Mouse (Mus musculus) embryonic facial prominence, embryonic 15.5 days (tissue): ENCODE measurements around the gene 1810049J17Rik. TPM values are rescaled to one million over a fixed set of nuclear protein-coding genes. Genes with fewer than 3 reads are reported as not detected.

Experiments
- ATAC-seq: fragments of 200-750 bp; cut with Nextera tagmentation; 2 replicates; pipeline ENCODE4 v1.8.0; 2017; ENCODE audit warnings: low read depth, moderate TSS enrichment; ENCODE audit not compliant: insufficient number of reproducible peaks, low FRiP score, low TSS enrichment
- H3K27ac ChIP-seq: fragments of 300-500 bp; sonication (generic); replicated peaks from 2 replicates; pipeline ENCODE4 v1.5.1; 2015; ENCODE audit warnings: mild to moderate bottlenecking, inconsistent platforms
- H3K27me3 ChIP-seq: fragments of 300-500 bp; sonication (generic); 2 replicates; pipeline ENCODE4 v1.6.1; 2015; ENCODE audit warnings: inconsistent platforms
- H3K36me3 ChIP-seq: fragments of 300-500 bp; sonication (generic); 2 replicates; pipeline ENCODE4 v1.6.1; 2015; ENCODE audit warnings: mild to moderate bottlenecking, inconsistent platforms
- H3K4me1 ChIP-seq: fragments of 300-500 bp; sonication (generic); 2 replicates; pipeline ENCODE4 v1.6.1; 2015; ENCODE audit warnings: inconsistent platforms
- H3K4me2 ChIP-seq: fragments of 300-500 bp; sonication (generic); replicated peaks from 2 replicates; pipeline ENCODE4 v1.6.1; 2015; ENCODE audit warnings: mild to moderate bottlenecking, inconsistent platforms
- H3K4me3 ChIP-seq: fragments of 300-500 bp; sonication (generic); replicated peaks from 2 replicates; pipeline ENCODE4 v1.5.1; 2015; ENCODE audit warnings: mild to moderate bottlenecking, inconsistent platforms
- H3K9ac ChIP-seq: fragments of 300-500 bp; sonication (generic); 2 replicates; pipeline ENCODE4 v1.6.1; 2015; ENCODE audit warnings: inconsistent platforms
- H3K9me3 ChIP-seq: fragments of 300-500 bp; sonication (generic); replicated peaks from 2 replicates; pipeline ENCODE4 v1.6.1; 2016; ENCODE audit warnings: inconsistent platforms
- whole genome bisulfite sequencing: fragments of 180-500 bp; shearing (Covaris S2); methylation state at CpG from one replicate; pipeline ENCODE4 v1.1.7; 2015; 5-methylcytosine and 5-hydroxymethylcytosine counted together
- polyA plus RNA-seq: library from polyadenylated mRNA; unstranded; fragments of >200 nt; fragmentation: Nextera tagmentation; extraction: Ambion mirVana; gene quantifications from 2 replicates; pipeline ENCODE4 v1.2.1, GENCODE M21; 2015

The 1810049J17Rik gene
- polyA plus RNA-seq, 1 experiment from 2014 or later, result 2.6 TPM

- no peaks in the 10 kb centered on the region for H3K27me3 ChIP-seq
- no peak overlapping the region for H3K9ac ChIP-seq
- H3K9me3 ChIP-seq, result no peaks in the 10 kb centered on the region
- H3K36me3 ChIP-seq, result peaks cover 16% of the 10 kb centered on the region
- WGBS, result 60% methylated on average over 4 of the region's 4 CpGs
- H3K4me2 ChIP-seq, result no peak overlapping the region
- H3K4me1 ChIP-seq, result no peaks in the 10 kb centered on the region
- ATAC-seq, result no peak
- H3K27ac ChIP-seq, result no peak overlapping the region
- H3K4me3 ChIP-seq, result no peak overlapping the region
Measured at GRCm38 (mm10) chr15:12274053-12274769, 47.5 kb downstream of the 1810049J17Rik start.

GRCm38 (mm10) chr15:12273325-12274052, 48.2 kb downstream of the 1810049J17Rik start:
- Histone ChIP-seq H3K9ac (no peak overlapping the region), H3K4me3 (no peak overlapping the region), H3K36me3 (peaks cover 23% of the 10 kb centered on the region), H3K4me1 (no peaks in the 10 kb centered on the region), H3K9me3 (no peaks in the 10 kb centered on the region), H3K27ac (no peak overlapping the region), H3K27me3 (no peaks in the 10 kb centered on the region), H3K4me2 (no peak overlapping the region)
- ATAC-seq, result no peak
- 81% methylated on average over 12 of the region's 12 CpGs for WGBS

Other genes starting within 250 kb of the 1810049J17Rik start
- gene Zfr, start 204.1 kb downstream of the 1810049J17Rik start, polyA plus RNA-seq, result 114 and 129 TPM in 2 replicates
- 14.6 and 16.2 TPM in 2 replicates for gene Mtmr12, start 116.9 kb downstream of the 1810049J17Rik start, polyA plus RNA-seq
- 91.9 and 93.5 TPM in 2 replicates for gene Golph3, start 449 bp downstream of the 1810049J17Rik start, polyA plus RNA-seq